In the genomic region with DNA sequence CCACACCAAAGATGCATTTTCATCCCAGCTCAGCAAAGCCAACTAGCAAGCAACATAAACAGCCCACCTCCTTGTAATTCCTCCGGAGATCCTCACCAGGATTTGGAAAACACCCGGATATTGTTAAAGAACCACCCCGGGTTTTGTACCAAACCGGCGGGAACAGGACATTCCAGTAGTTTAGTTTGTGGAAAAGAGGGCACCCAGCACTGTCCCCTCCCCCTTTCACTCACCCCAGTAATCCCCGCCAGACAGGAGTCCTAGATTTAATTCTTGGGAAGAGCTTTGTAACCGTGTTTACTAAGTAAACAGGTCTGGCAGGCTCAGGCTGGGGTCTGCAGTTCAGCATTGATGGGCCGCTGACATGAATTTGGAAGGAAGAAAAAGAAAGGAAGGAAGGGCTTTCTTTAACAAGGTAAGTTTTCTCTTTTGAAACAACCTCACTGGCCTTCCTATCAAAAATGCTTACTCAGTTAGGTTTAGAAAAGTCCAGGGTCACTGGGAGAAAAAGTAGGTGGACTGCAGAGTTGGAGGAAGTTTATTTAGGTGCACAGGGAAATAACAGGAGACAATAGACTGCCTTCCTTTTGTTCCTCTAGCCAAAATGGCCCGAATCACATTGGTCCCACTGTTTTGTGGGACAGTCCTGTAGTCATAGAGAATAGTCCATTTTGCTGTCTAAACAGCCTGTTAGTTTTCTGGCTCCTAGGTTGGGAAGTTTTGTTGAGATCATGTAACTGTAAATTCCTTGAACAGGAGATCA, we compare ENCODE assay signal across 9 mouse cellular contexts. TPM values are rescaled to one million over a fixed set of nuclear protein-coding genes. Genes with fewer than 3 reads are reported as not detected.
DNase-seq lines count a peak whose midpoint lies in the region; ATAC-seq and TF ChIP-seq lines count a peak whose summit lies in the region.
"Had no signal": no experiment of that assay in that cellular context is flagged by ENCODE, and none has a peak within 500 bp of the region (broad histone marks: within the 10 kb centered on the region; RNA-seq: fewer than 3 reads in every experiment).

A gene (minus strand): TSS at position 94 of the 763 bp plus-strand sequence.

- no peak for TF ChIP-seq CTCF in forebrain, postnatal 0 days (IDR thresholded peaks at IDR 0.05; ENCODE audit: low read depth)
- no peak for TF ChIP-seq CTCF in hindbrain, postnatal 0 days (IDR thresholded peaks at IDR 0.05; ENCODE audit: low read depth)

- H3K9ac ChIP-seq in forebrain, postnatal 0 days: no peak within 1 kb of the TSS
- H3K9ac ChIP-seq in forebrain, embryonic 16.5 days (replicated peaks; ENCODE audit: low read depth, low read length): no peak within 1 kb of the TSS
- no peak within 1 kb of the TSS for H3K9ac ChIP-seq in hindbrain, postnatal 0 days (replicated peaks; ENCODE audit: low read length)
- H3K9ac ChIP-seq in liver, embryonic 11.5 days (ENCODE audit: low read depth, low read length): 0 out of 2 replicates have a peak within 1 kb of the TSS, but pooled peaks have one; percentile 16
- H3K9ac ChIP-seq in neural tube, embryonic 13.5 days: no peak within 1 kb of the TSS

- peak within 1 kb of the TSS; percentile 76 for H3K27ac ChIP-seq in forebrain, embryonic 10.5 days
- no peak within 1 kb of the TSS for H3K27ac ChIP-seq in forebrain, postnatal 0 days (ENCODE audit: low read depth, low read length)
- no peak within 1 kb of the TSS for H3K27ac ChIP-seq in forebrain, embryonic 16.5 days (ENCODE audit: low read length)
- no peak within 1 kb of the TSS for H3K27ac ChIP-seq in hindbrain, postnatal 0 days
- H3K27ac ChIP-seq in liver, embryonic 11.5 days (ENCODE audit: low read depth, low read length): no peak within 1 kb of the TSS
- H3K27ac ChIP-seq in neural tube, embryonic 13.5 days (replicated peaks): no peak within 1 kb of the TSS

- DNase-seq in forebrain, embryonic 10.5 days (ENCODE audit: extremely low spot score, low spot score): peak; percentile 16
- no peak for DNase-seq in forebrain, postnatal 0 days
- DNase-seq in hindbrain, postnatal 0 days (ENCODE audit: low spot score): peak; percentile 51
- peak; percentile 28 for DNase-seq in liver, embryonic 11.5 days (ENCODE audit: low spot score)
- DNase-seq in spleen, adult 12 weeks (ENCODE audit: low spot score): no peak
- no peak for DNase-seq in layer of hippocampus, adult 9-10 months (ENCODE audit: low spot score)

- H3K4me1 ChIP-seq in forebrain, embryonic 10.5 days: no peaks in the 10 kb centered on the region
- no peaks in the 10 kb centered on the region for H3K4me1 ChIP-seq in forebrain, postnatal 0 days (ENCODE audit: insufficient read depth)
- no peaks in the 10 kb centered on the region for H3K4me1 ChIP-seq in forebrain, embryonic 16.5 days (replicated peaks; ENCODE audit: control insufficient read depth, insufficient read depth, low read length)
- no peaks in the 10 kb centered on the region for H3K4me1 ChIP-seq in hindbrain, postnatal 0 days (ENCODE audit: insufficient read depth, low read length)
- H3K4me1 ChIP-seq in liver, embryonic 11.5 days (replicated peaks; ENCODE audit: control insufficient read depth, insufficient read depth, low read length): no peaks in the 10 kb centered on the region
- no peaks in the 10 kb centered on the region for H3K4me1 ChIP-seq in neural tube, embryonic 13.5 days (replicated peaks)
- H3K4me1 ChIP-seq: megakaryocyte, embryonic 14.5 days had no signal

- H3K9me3 ChIP-seq in forebrain, embryonic 10.5 days: no peaks in the 10 kb centered on the region
- no peaks in the 10 kb centered on the region for H3K9me3 ChIP-seq in forebrain, postnatal 0 days (ENCODE audit: low read length)
- no peaks in the 10 kb centered on the region for H3K9me3 ChIP-seq in forebrain, embryonic 16.5 days (ENCODE audit: control insufficient read depth, low read length)
- H3K9me3 ChIP-seq in hindbrain, postnatal 0 days (ENCODE audit: low read length): no peaks in the 10 kb centered on the region
- H3K9me3 ChIP-seq in liver, embryonic 11.5 days (ENCODE audit: control insufficient read depth, low read length): no peaks in the 10 kb centered on the region
- no peaks in the 10 kb centered on the region for H3K9me3 ChIP-seq in neural tube, embryonic 13.5 days
- H3K9me3 ChIP-seq: megakaryocyte, embryonic 14.5 days had no signal

- 20% methylated on average over 9 of the region's 9 CpGs for WGBS in forebrain, embryonic 10.5 days
- WGBS in forebrain, postnatal 0 days: 26% methylated on average over 9 of the region's 9 CpGs
- WGBS in forebrain, embryonic 16.5 days: 20% methylated on average over 9 of the region's 9 CpGs
- 27% methylated on average over 9 of the region's 9 CpGs for WGBS in hindbrain, postnatal 0 days
- WGBS in liver, embryonic 11.5 days: 21% methylated on average over 9 of the region's 9 CpGs
- WGBS in neural tube, embryonic 13.5 days: 22% methylated on average over 9 of the region's 9 CpGs

- H3K27me3 ChIP-seq in forebrain, embryonic 10.5 days (ENCODE audit: poor library complexity, severe bottlenecking): no peaks in the 10 kb centered on the region; the same call in 1 of the 2 replicates
- no peaks in the 10 kb centered on the region for H3K27me3 ChIP-seq in forebrain, postnatal 0 days (ENCODE audit: insufficient read depth, low read length)
- no peaks in the 10 kb centered on the region for H3K27me3 ChIP-seq in forebrain, embryonic 16.5 days (replicated peaks; ENCODE audit: control insufficient read depth, insufficient read depth, low read length)
- H3K27me3 ChIP-seq in hindbrain, postnatal 0 days (ENCODE audit: insufficient read depth, low read length): no peaks in the 10 kb centered on the region
- no peaks in the 10 kb centered on the region for H3K27me3 ChIP-seq in liver, embryonic 11.5 days (replicated peaks; ENCODE audit: control insufficient read depth, insufficient read depth, low read length)
- H3K27me3 ChIP-seq in neural tube, embryonic 13.5 days: no peaks in the 10 kb centered on the region

- peak within 1 kb of the TSS; percentile 42 for H3K4me3 ChIP-seq in forebrain, embryonic 10.5 days
- H3K4me3 ChIP-seq in forebrain, postnatal 0 days (ENCODE audit: low read depth, low read length): no peak within 1 kb of the TSS
- H3K4me3 ChIP-seq in forebrain, embryonic 16.5 days (replicated peaks; ENCODE audit: low read length): 0 out of 2 replicates have a peak within 1 kb of the TSS, but pooled peaks have one; percentile 10
- peak within 1 kb of the TSS; percentile 25 for H3K4me3 ChIP-seq in hindbrain, postnatal 0 days (ENCODE audit: low read length)
- peak within 1 kb of the TSS; percentile 28 for H3K4me3 ChIP-seq in liver, embryonic 11.5 days (ENCODE audit: low read depth, low read length)
- H3K4me3 ChIP-seq in neural tube, embryonic 13.5 days: peak within 1 kb of the TSS; percentile 20
- H3K4me3 ChIP-seq: megakaryocyte, embryonic 14.5 days had no signal

- H3K4me2 ChIP-seq in forebrain, postnatal 0 days (ENCODE audit: low read depth): no peak within 1 kb of the TSS
- H3K4me2 ChIP-seq in forebrain, embryonic 16.5 days (ENCODE audit: low read length): 0 out of 2 replicates have a peak within 1 kb of the TSS, but pooled peaks have one; percentile 16
- H3K4me2 ChIP-seq in hindbrain, postnatal 0 days (ENCODE audit: low read depth, low read length): peak within 1 kb of the TSS; percentile 39
- H3K4me2 ChIP-seq in liver, embryonic 11.5 days: peak within 1 kb of the TSS; percentile 39
- H3K4me2 ChIP-seq in neural tube, embryonic 13.5 days: peak within 1 kb of the TSS; percentile 19; the same call in 1 of the 2 replicates

- no peak for ATAC-seq in forebrain, postnatal 0 days
- no peak for ATAC-seq in forebrain, embryonic 16.5 days
- peak; percentile 66 for ATAC-seq in hindbrain, postnatal 0 days
- 0 out of 2 replicates have a peak, but pooled peaks have one; percentile 31 for ATAC-seq in liver, embryonic 11.5 days (replicated peaks; ENCODE audit: low FRiP score)
- no peak for ATAC-seq in neural tube, embryonic 13.5 days (ENCODE audit: low read depth)

- H3K36me3 ChIP-seq in forebrain, embryonic 10.5 days (replicated peaks): no peaks in the 10 kb centered on the region
- H3K36me3 ChIP-seq in forebrain, postnatal 0 days (ENCODE audit: insufficient read depth): no peaks in the 10 kb centered on the region
- no peaks in the 10 kb centered on the region for H3K36me3 ChIP-seq in forebrain, embryonic 16.5 days (ENCODE audit: control insufficient read depth, insufficient read depth)
- H3K36me3 ChIP-seq in hindbrain, postnatal 0 days (ENCODE audit: insufficient read depth, low read length): no peaks in the 10 kb centered on the region
- H3K36me3 ChIP-seq in liver, embryonic 11.5 days (ENCODE audit: control insufficient read depth, insufficient read depth, low read length): no peaks in the 10 kb centered on the region
- H3K36me3 ChIP-seq in neural tube, embryonic 13.5 days: no peaks in the 10 kb centered on the region

RNA-seq across cellular contexts. Expression of the gene that starts here (rescaled TPM):
- 0.26 TPM in 1 of 2 replicates, not detected in the other for polyA plus RNA-seq in forebrain, embryonic 10.5 days (2016; fragmentation: Nextera tagmentation; extraction: Ambion mirVana)
- total RNA-seq in forebrain, postnatal 0 days (2014; rRNA removed): not detected in 2 replicates
- 0.07 TPM in 1 of 2 replicates, not detected in the other for polyA plus RNA-seq in forebrain, postnatal 0 days (2015; fragmentation: Nextera tagmentation; extraction: Ambion mirVana)
- not detected in 2 replicates for polyA plus RNA-seq in forebrain, embryonic 16.5 days (2015; fragmentation: Nextera tagmentation; extraction: Ambion mirVana)
- 0.22 TPM in 1 of 2 replicates, not detected in the other for total RNA-seq in hindbrain, postnatal 0 days (2014; rRNA removed)
- 0.14 TPM in 2 replicates for polyA plus RNA-seq in hindbrain, postnatal 0 days (2015; fragmentation: Nextera tagmentation; extraction: Ambion mirVana)
- polyA plus RNA-seq in liver, embryonic 11.5 days (2014; fragmentation: Nextera tagmentation; extraction: Ambion mirVana): not detected in 2 replicates
- polyA plus RNA-seq in neural tube, embryonic 13.5 days (2015; fragmentation: Nextera tagmentation; extraction: Ambion mirVana): not detected in 2 replicates

Comparison
In these comparisons a context has a peak if more than half of its experiments do, and no peak if none do; other contexts are left out.
1. Peak in DNase-seq, H3K4me3 ChIP-seq and H3K27ac ChIP-seq in forebrain, embryonic 10.5 days; RNA of the gene not detected or under 1 TPM.
2. Peak in DNase-seq, ATAC-seq, H3K4me3 ChIP-seq and H3K4me2 ChIP-seq in hindbrain, postnatal 0 days; RNA of the gene not detected or under 1 TPM.
3. Peak in DNase-seq, ATAC-seq, H3K4me3 ChIP-seq, H3K9ac ChIP-seq and H3K4me2 ChIP-seq in liver, embryonic 11.5 days; RNA of the gene not detected or under 1 TPM.